Mouse (Mus musculus): Measurements from ENCODE around the gene Mvb12b.

DNA sequence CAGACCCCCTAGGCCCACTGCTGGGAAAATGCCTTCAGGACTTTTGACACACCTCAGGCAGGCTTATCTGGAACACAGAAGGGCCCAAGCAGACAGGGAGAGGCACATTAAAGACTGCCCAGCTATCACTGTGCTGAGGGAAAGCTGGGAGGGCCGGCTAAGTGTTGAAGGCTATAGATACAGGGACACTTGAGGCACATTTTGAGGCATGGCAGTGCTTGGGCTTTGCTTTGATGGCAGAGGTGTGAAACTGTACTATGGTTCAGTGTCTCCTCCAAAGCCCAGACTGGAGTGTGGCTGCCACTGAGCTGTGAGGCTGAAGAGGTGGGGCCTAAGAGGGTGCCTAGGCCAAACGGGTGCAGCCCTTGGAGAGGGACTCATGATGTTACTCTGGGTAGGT lies 44.1 kb downstream of the Mvb12b start:
- TF ChIP-seq CTCF (IDR thresholded peaks at IDR 0.05; ENCODE audit: insufficient read depth, low read length) (no peak), POLR2A (IDR thresholded peaks at IDR 0.05; ENCODE audit: borderline replicate concordance, extremely low read depth, low read depth, low read length) (no peak)
